Mouse (Mus musculus) macrophage (primary cell): ENCODE measurements around the gene Tbxa2r. TPM values are rescaled to one million over a fixed set of nuclear protein-coding genes. Genes with fewer than 3 reads are reported as not detected.

ENCODE experiments used
- H3K27ac ChIP-seq: fragments of 350-480 bp; formaldehyde crosslinking; 2 replicates; pipeline ENCODE4 v1.9.0; 2021
- H3K36me3 ChIP-seq: fragments of 350-480 bp; formaldehyde crosslinking; 2 replicates; pipeline ENCODE4 v1.9.0; 2021; ENCODE audit errors: inconsistent target
- H3K4me3 ChIP-seq: fragments of 350-480 bp; formaldehyde crosslinking; 2 replicates; pipeline ENCODE4 v1.9.0; 2021; ENCODE audit errors: inconsistent target
- H3K79me2 ChIP-seq: fragments of 350-480 bp; formaldehyde crosslinking; 2 replicates; pipeline ENCODE4 v1.9.0; 2021; ENCODE audit errors: inconsistent target
- WGBS: methylation state at CpG from one replicate; pipeline ENCODE4 v1.1.7; 2026; ENCODE audit warnings: inconsistent platforms; ENCODE audit not compliant: missing documents; 5-methylcytosine and 5-hydroxymethylcytosine counted together
- polyA plus RNA-seq: library from polyadenylated mRNA; stranded (reverse); fragments of 250-400 nt; gene quantifications from 3 replicates; pipeline ENCODE4 v1.2.4, GENCODE M21; 2018; ENCODE audit warnings: inconsistent platforms
- total RNA-seq, 78 experiments: library from RNA; depleted of rRNA; stranded (reverse); fragments of 250-400 nt; gene quantifications; 1 replicate in 9 of 78; 2 replicates in 24 of 78; 3 replicates in 43 of 78; 4 replicates in 2 of 78; pipeline ENCODE4 v1.2.4; 2018; ENCODE audit warnings: inconsistent platforms in 56 of 78

Tbxa2r gene
- total RNA-seq (2018; cell fraction: chromatin; rRNA removed): 1 to 10 TPM in 1 of 26 experiments, not detected in 25; 1.1 TPM
- under 1 TPM in 4 of 26 experiments, not detected in 22; 0.05 to 0.13 (median 0.11) TPM for total RNA-seq (2018; cell fraction: cytosol; rRNA removed)
- total RNA-seq (2018; cell fraction: nucleus; rRNA removed): under 1 TPM in 1 of 26 experiments, not detected in 25; 0.49 TPM
- not detected in 3 replicates for polyA plus RNA-seq

GRCm38 (mm10) chr10:81328386-81328785, at the start of gene Tbxa2r:
Gene Tbxa2r, plus strand, starts transcription at chr10:81328731.
- no peak within 1 kb of the TSS for H3K4me3 ChIP-seq

GRCm38 (mm10) chr10:81279496-81279895, 49.0 kb upstream of the Tbxa2r start:
- H3K79me2 ChIP-seq: no peaks in the 10 kb centered on the region
- H3K27ac ChIP-seq: no peak overlapping the region
- no peak overlapping the region for H3K4me3 ChIP-seq
- no peaks in the 10 kb centered on the region for H3K36me3 ChIP-seq
- 92% methylated on average over 10 of the region's 10 CpGs for WGBS

More at GRCm38 (mm10) chr10:81328386-81328785, at the start of gene Tbxa2r:
- peaks cover 6% of the 10 kb centered on the region; the same call in 1 of the 2 replicates for H3K79me2 ChIP-seq
- no peak within 1 kb of the TSS for H3K27ac ChIP-seq
- WGBS: 44% methylated on average over 10 of the region's 10 CpGs
- peaks cover 32% of the 10 kb centered on the region for H3K36me3 ChIP-seq

DNA sequence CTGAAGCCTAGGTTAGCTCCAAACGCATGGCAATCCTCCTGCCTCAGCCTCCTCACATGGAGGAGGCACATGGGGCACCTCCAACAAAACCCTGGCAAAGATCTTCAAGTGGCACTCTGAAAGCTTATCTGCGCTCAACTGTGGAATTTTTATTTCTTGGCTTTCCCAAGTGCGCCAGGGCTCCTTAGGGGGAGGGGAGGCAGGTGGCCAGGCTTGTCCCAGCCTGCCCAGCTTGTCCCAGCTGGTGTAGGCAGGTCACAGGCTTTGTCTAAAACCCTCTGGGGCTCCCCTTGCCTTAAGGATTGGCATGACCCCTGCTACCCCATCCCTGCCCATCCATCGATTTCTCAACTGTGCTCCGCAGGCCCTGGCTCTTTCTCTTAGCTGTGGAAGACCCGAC, 44.3 kb upstream of the Tbxa2r start:
- Histone ChIP-seq H3K27ac (no peak overlapping the region), H3K4me3 (no peak overlapping the region), H3K79me2 (no peaks in the 10 kb centered on the region), H3K36me3 (no peaks in the 10 kb centered on the region)
- WGBS: 88% methylated on average over 6 of the region's 6 CpGs

GRCm38 (mm10) chr10:81284719-81285118, 43.8 kb upstream of the Tbxa2r start:
- WGBS: 65% methylated on average over 16 of the region's 17 CpGs
- H3K27ac ChIP-seq: no peak overlapping the region
- H3K36me3 ChIP-seq: no peaks in the 10 kb centered on the region
- no peaks in the 10 kb centered on the region for H3K79me2 ChIP-seq
- peak overlapping the region; percentile 48; the same call in 1 of the 2 replicates for H3K4me3 ChIP-seq

- Histone ChIP-seq H3K27ac (no peak overlapping the region), H3K79me2 (no peaks in the 10 kb centered on the region), H3K4me3 (peak overlapping the region; percentile 48), H3K36me3 (no peaks in the 10 kb centered on the region)
- 4% methylated on average over 53 of the region's 54 CpGs for WGBS
Observed at GRCm38 (mm10) chr10:81285694-81286450, 42.7 kb upstream of the Tbxa2r start.

DNA sequence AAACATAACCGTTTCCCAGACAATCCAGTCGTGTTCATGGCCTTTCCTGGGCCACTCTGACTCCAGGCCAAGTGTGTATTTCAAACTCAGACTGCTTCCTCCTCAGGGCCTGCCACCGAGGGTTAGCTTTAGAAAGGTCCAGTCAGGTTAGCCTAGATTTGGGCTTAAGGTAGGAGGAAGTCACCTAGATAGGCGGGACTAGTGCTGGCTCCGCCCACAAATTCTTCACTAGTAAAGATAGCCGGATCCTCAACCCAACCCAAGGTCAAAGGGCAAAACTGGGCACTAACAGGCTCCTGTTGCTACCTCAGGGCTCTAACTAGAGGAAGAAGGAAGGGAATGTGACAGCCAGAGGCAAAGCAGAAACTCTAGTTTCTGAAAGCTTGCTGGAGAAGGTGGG, 41.9 kb upstream of the Tbxa2r start:
- Histone ChIP-seq H3K27ac (no peak overlapping the region), H3K4me3 (no peak overlapping the region), H3K79me2 (no peaks in the 10 kb centered on the region), H3K36me3 (no peaks in the 10 kb centered on the region)
- 67% methylated on average over 6 of the region's 6 CpGs for WGBS

- Histone ChIP-seq H3K27ac (no peak overlapping the region), H3K4me3 (no peak overlapping the region), H3K36me3 (no peaks in the 10 kb centered on the region), H3K79me2 (no peaks in the 10 kb centered on the region)
- 75% methylated on average over 8 of the region's 8 CpGs for WGBS
Observed at GRCm38 (mm10) chr10:81287513-81288157, 40.9 kb upstream of the Tbxa2r start.

- no peak overlapping the region for H3K4me3 ChIP-seq
- H3K36me3 ChIP-seq: no peaks in the 10 kb centered on the region
- WGBS: 48% methylated on average over 6 of the region's 6 CpGs
- no peak overlapping the region for H3K27ac ChIP-seq
- H3K79me2 ChIP-seq: peaks cover 5% of the 10 kb centered on the region
Observed at GRCm38 (mm10) chr10:81288601-81289000, 39.9 kb upstream of the Tbxa2r start.

DNA sequence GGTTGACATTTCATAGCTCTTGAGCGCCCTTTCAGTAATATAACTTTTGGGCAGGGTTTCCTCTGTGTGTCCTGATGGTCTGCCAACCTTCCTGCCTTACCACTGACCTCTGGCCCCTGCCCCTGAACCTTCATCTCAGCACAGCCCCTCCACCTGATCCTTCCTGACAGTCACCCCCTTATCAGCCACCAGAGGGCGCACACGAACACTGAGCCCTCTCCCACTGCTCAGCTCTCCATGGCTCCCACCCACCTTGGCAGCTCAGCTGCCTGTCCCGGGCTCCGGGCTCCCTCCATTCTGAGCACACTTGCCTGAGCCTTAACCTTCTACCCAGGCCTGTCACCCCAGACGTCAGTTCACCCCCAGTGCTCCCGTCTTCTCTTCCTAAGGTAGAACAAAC, 39.3 kb upstream of the Tbxa2r start:
- no peak overlapping the region for H3K4me3 ChIP-seq
- H3K36me3 ChIP-seq: no peaks in the 10 kb centered on the region
- no peak overlapping the region for H3K27ac ChIP-seq
- 19% methylated on average over 7 of the region's 7 CpGs for whole genome bisulfite sequencing
- peaks cover 12% of the 10 kb centered on the region for H3K79me2 ChIP-seq

DNA sequence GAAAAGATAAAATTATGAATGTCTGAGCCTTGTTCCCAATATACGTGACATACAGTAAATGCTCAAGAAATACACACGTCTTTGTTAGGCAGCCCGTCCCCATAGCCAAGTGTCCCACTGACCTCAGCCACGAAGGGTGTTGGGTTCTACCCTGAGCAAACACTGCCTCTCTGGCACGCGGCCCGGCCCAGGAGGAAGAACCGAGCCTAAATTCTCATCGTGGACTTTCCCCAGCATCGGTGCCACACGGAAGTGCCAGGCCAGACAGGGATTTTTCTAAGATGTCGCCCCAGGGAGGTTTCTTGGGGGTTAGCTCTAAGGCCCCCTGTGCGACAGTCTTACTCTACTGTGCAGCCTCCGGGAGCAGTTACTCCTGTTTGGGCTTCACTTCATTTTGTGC, 38.7 kb upstream of the Tbxa2r start:
- Histone ChIP-seq H3K27ac (no peak overlapping the region), H3K79me2 (peaks cover 17% of the 10 kb centered on the region), H3K4me3 (no peak overlapping the region), H3K36me3 (no peaks in the 10 kb centered on the region)
- WGBS: 75% methylated on average over 14 of the region's 14 CpGs

DNA sequence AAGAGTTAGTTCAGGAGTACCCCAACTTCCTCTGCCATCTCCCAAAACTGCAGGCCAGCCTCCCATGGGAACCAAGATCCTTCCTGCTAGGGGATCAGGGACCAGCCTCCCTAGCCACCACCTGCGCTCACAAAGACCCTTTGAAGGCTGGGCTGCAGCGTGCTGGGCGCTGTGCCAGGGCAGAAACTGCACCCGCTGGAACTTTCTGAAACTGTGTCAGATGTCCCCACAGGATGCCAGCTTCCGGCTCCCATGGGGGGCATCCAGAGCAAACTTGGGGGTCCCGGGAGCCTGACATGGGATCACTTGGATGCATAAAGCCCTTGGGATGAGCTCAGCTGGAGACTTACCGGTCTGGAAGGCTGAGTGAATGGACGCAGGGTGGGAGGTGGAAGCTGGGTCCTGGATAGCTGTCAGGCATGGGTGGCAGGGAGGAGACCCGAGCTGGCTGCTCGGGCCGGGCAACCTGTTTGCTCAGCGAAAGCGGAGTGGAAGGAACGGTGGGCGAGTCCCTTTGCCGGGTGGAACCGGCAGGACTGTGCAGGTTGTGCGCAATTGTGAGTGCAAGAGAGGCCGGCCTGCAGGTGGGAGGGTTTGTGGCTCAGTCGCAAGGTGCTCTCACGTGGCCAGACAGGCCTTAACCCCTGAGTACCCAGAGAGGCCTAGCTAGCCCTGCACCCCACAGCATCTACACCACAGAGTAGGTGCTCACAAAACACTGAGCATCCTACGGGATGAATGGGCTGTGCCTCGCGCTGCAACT, 37.7 kb upstream of the Tbxa2r start:
- Histone ChIP-seq H3K27ac (peak overlapping the region; percentile 41), H3K36me3 (no peaks in the 10 kb centered on the region), H3K4me3 (no peak overlapping the region), H3K79me2 (peaks cover 28% of the 10 kb centered on the region)
- 44% methylated on average over 22 of the region's 24 CpGs for WGBS

DNA sequence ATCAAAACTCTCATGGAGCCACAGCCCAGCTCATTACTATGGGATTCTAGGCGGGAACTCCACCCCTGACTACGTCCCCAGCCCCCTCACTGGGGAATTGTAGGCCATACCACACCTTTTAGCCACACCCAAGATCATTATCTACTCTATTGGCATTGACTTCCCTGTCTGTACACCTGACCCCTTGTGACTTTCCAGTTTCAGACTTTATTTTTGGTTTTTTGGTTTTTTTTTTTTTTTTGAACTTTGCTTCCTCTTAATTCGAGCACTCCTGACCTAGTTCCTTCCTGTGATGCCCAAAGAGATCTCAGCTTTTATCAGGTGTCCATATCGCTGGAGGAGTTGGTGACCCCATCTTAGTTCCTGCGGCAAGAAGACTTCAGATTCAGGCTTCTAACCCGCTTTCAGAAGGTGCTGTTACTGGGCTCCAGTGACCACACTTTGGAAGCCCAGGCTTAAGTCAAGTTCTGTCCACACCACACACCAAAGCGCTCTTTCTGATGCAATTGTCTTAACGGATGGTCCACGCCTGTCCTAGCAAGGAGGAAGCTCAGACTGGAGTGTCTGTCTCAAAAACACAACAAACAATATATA, 36.9 kb upstream of the Tbxa2r start, which contains the start of gene Tjp3:
Gene Tjp3, minus strand, starts transcription at position 71 of the 594 bp plus-strand sequence.
- Histone ChIP-seq H3K4me3 (no peak within 1 kb of the TSS), H3K79me2 (peaks cover 35% of the 10 kb centered on the region), H3K27ac (peak within 1 kb of the TSS; percentile 41), H3K36me3 (no peaks in the 10 kb centered on the region)
- WGBS: 17% methylated on average over 9 of the region's 9 CpGs

DNA sequence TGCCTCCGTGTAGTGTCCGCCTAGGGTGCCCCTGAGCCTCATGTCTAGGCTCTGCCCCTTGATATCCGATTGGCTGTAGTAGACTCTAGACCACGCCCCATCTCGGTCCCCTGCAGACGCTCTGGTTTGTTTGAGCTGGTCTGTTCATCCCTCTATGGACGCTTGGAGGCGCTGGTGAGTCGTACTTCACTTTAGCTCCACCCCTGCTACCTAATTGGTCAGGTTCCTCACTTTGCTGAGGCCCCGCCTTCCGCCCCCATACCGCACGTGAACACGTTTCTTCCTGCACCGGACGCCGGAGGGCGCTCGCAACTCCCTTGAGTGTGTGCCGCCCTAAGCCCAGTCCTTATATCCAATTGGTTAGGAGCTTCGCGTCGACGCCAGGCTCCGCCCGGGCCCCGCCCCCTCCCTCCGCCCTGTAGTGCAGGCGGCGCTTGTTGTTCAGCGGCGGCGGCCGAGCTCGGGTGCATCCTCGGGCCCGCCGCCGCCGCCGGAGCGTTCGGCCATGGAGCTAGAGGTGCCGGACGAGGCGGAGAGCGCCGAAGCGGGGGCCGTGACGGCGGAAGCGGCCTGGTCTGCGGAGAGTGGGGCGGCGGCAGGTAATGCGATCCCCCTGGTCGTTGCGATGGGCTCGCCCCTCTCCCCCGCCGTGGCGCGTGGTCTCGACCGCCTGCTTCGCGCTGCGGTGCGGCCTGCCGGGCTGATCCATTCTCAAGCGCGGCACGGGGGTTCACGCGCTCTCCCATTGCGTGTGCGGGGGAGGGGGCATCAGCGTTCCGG, 35.8 kb upstream of the Tbxa2r start, which contains the start of gene Pip5k1c:
Gene Pip5k1c, plus strand, starts transcription at position 410 of the 780 bp plus-strand sequence.
- Histone ChIP-seq H3K36me3 (no peaks in the 10 kb centered on the region), H3K27ac (peak within 1 kb of the TSS; percentile 43), H3K4me3 (peak within 1 kb of the TSS; percentile 79), H3K79me2 (peaks cover 46% of the 10 kb centered on the region)
- under 1% methylated on average over 73 of the region's 80 CpGs for WGBS
